10 mouse cellular contexts compared by ENCODE assay signal in the genomic region with DNA sequence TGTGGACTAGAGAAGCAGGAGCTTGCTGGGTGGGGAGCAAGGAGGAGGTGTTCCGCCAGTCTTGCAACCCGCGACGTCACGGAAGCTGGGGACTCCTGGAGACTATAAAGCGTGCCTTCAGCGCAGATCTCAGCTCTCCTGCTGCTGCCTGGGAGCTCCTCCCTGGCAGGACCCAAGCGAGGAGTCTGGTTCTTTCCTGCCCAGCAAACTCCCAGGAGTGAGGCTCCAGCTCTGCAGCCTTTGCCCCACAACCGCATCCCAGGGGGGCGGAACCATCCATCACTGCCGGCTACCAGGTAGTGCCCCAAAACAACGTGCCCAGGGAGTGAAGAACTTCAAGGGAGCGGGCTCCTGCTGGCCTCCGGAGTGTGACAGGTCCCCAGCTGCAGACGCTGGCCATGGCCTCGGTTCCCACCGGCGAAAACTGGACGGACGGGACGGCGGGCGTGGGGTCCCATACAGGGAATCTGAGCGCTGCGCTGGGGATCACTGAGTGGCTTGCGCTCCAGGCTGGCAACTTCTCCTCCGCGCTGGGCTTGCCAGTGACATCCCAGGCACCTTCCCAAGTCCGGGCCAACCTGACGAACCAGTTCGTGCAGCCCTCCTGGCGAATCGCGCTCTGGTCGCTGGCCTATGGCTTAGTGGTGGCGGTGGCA. TPM values are rescaled to one million over a fixed set of nuclear protein-coding genes. Genes with fewer than 3 reads are reported as not detected.
DNase-seq lines count a peak whose midpoint lies in the region; ATAC-seq and TF ChIP-seq lines count a peak whose summit lies in the region.
"Had no signal": no experiment of that assay in that cellular context is flagged by ENCODE, and none has a peak within 500 bp of the region (broad histone marks: within the 10 kb centered on the region; RNA-seq: fewer than 3 reads in every experiment).

A gene (plus strand): TSS at position 133 of the 656 bp plus-strand sequence.

- H3K4me1 ChIP-seq in kidney, embryonic 16.5 days (ENCODE audit: insufficient read depth, low read length) = no peaks in the 10 kb centered on the region
- 0 out of 2 replicates have a peak, but pooled peaks cover 5% of the 10 kb centered on the region for H3K4me1 ChIP-seq in embryonic facial prominence, embryonic 14.5 days (ENCODE audit: control insufficient read depth, insufficient read depth, low read length)
- peaks cover 4% of the 10 kb centered on the region; the same call in 1 of the 2 replicates for H3K4me1 ChIP-seq in intestine, postnatal 0 days (replicated peaks; ENCODE audit: control insufficient read depth, insufficient read depth, low read length)
- peaks cover 7% of the 10 kb centered on the region for H3K4me1 ChIP-seq in midbrain, embryonic 15.5 days

- H3K9ac ChIP-seq in kidney, embryonic 16.5 days (replicated peaks; ENCODE audit: low read length) = peak within 1 kb of the TSS; percentile 46; the same call in 1 of the 2 replicates
- H3K9ac ChIP-seq in embryonic facial prominence, embryonic 14.5 days (ENCODE audit: low read depth, low read length) = peak within 1 kb of the TSS; percentile 53
- no peak within 1 kb of the TSS for H3K9ac ChIP-seq in intestine, postnatal 0 days (ENCODE audit: low read depth, low read length)
- H3K9ac ChIP-seq in midbrain, embryonic 15.5 days = peak within 1 kb of the TSS; percentile 49

- WGBS in kidney, embryonic 16.5 days = 1% methylated on average over 36 of the region's 36 CpGs
- 0% methylated on average over 22 of the region's 36 CpGs for WGBS in embryonic facial prominence, embryonic 14.5 days
- WGBS in intestine, postnatal 0 days = 2% methylated on average over 36 of the region's 36 CpGs
- WGBS in midbrain, embryonic 15.5 days = 2% methylated on average over 36 of the region's 36 CpGs

- TF ChIP-seq CTCF in intestine, postnatal 0 days (IDR thresholded peaks at IDR 0.05; ENCODE audit: low read depth) = no peak

- no peak for DNase-seq in kidney, adult 11 months
- peak; percentile 53 for DNase-seq in ZHBTc4 (ENCODE audit: low read depth, low spot score)
- DNase-seq in embryonic facial prominence, embryonic 14.5 days (ENCODE audit: low spot score) = peak; percentile 48
- DNase-seq in B cell, adult 2 months = no peak

- no peaks in the 10 kb centered on the region for H3K9me3 ChIP-seq in kidney, embryonic 16.5 days (ENCODE audit: low read length)
- H3K9me3 ChIP-seq in embryonic facial prominence, embryonic 14.5 days (ENCODE audit: control insufficient read depth, low read length) = no peaks in the 10 kb centered on the region
- no peaks in the 10 kb centered on the region for H3K9me3 ChIP-seq in intestine, postnatal 0 days (ENCODE audit: control insufficient read depth)
- no peaks in the 10 kb centered on the region for H3K9me3 ChIP-seq in midbrain, embryonic 15.5 days

- peak; percentile 80 for ATAC-seq in kidney, embryonic 16.5 days (ENCODE audit: low FRiP score, low TSS enrichment)
- ATAC-seq in embryonic facial prominence, embryonic 14.5 days (ENCODE audit: low read depth) = peak; percentile 68
- 0 out of 2 replicates have a peak, but pooled peaks have one; percentile 13 for ATAC-seq in intestine, postnatal 0 days
- peak; percentile 79 for ATAC-seq in midbrain, embryonic 15.5 days (replicated peaks)
- no peak for ATAC-seq in erythroblast, adult 5-6 weeks (replicated peaks; ENCODE audit: low FRiP score, poor library complexity, severe bottlenecking)

- no peak within 1 kb of the TSS for H3K27ac ChIP-seq in kidney, embryonic 16.5 days (ENCODE audit: low read length)
- H3K27ac ChIP-seq in embryonic facial prominence, embryonic 14.5 days (replicated peaks; ENCODE audit: low read depth, low read length) = no peak within 1 kb of the TSS
- no peak within 1 kb of the TSS for H3K27ac ChIP-seq in intestine, postnatal 0 days (ENCODE audit: low read depth, low read length)
- no peak within 1 kb of the TSS for H3K27ac ChIP-seq in midbrain, embryonic 15.5 days
- H3K27ac ChIP-seq: macrophage had no signal

- peak within 1 kb of the TSS; percentile 51 for H3K4me3 ChIP-seq in kidney, embryonic 16.5 days (ENCODE audit: low read length)
- H3K4me3 ChIP-seq in embryonic facial prominence, embryonic 14.5 days (ENCODE audit: low read depth, low read length) = peak within 1 kb of the TSS; percentile 45
- H3K4me3 ChIP-seq in intestine, postnatal 0 days (ENCODE audit: low read depth, low read length) = peak within 1 kb of the TSS; percentile 34
- H3K4me3 ChIP-seq in midbrain, embryonic 15.5 days = peak within 1 kb of the TSS; percentile 52

- H3K4me2 ChIP-seq in kidney, embryonic 16.5 days (replicated peaks; ENCODE audit: low read depth, low read length) = peak within 1 kb of the TSS; percentile 86
- H3K4me2 ChIP-seq in embryonic facial prominence, embryonic 14.5 days (ENCODE audit: low read depth, low read length) = peak within 1 kb of the TSS; percentile 93
- H3K4me2 ChIP-seq in intestine, postnatal 0 days (replicated peaks; ENCODE audit: low read depth) = peak within 1 kb of the TSS; percentile 63
- peak within 1 kb of the TSS; percentile 96 for H3K4me2 ChIP-seq in midbrain, embryonic 15.5 days

- 0 out of 2 replicates have a peak, but pooled peaks cover 3% of the 10 kb centered on the region for H3K27me3 ChIP-seq in kidney, embryonic 16.5 days (ENCODE audit: insufficient read depth, low read length)
- H3K27me3 ChIP-seq in embryonic facial prominence, embryonic 14.5 days (replicated peaks; ENCODE audit: control insufficient read depth, insufficient read depth, low read length) = peaks cover 13% of the 10 kb centered on the region
- peaks cover 14% of the 10 kb centered on the region; the same call in 1 of the 2 replicates for H3K27me3 ChIP-seq in intestine, postnatal 0 days (replicated peaks; ENCODE audit: control insufficient read depth, insufficient read depth, low read length)
- no peaks in the 10 kb centered on the region for H3K27me3 ChIP-seq in midbrain, embryonic 15.5 days (replicated peaks)

- H3K36me3 ChIP-seq in kidney, embryonic 16.5 days (ENCODE audit: insufficient read depth, low read length) = no peaks in the 10 kb centered on the region
- no peaks in the 10 kb centered on the region for H3K36me3 ChIP-seq in embryonic facial prominence, embryonic 14.5 days (ENCODE audit: control insufficient read depth, insufficient read depth, low read length)
- no peaks in the 10 kb centered on the region for H3K36me3 ChIP-seq in intestine, postnatal 0 days (ENCODE audit: control insufficient read depth, insufficient read depth)
- no peaks in the 10 kb centered on the region for H3K36me3 ChIP-seq in midbrain, embryonic 15.5 days (replicated peaks)

RNA-seq across cellular contexts. Expression of the gene that starts here (rescaled TPM):
- 1.5 and 2.3 TPM in 2 replicates for polyA plus RNA-seq in kidney, embryonic 16.5 days (2015; fragmentation: Nextera tagmentation; extraction: Ambion mirVana)
- 0.29 and 0.35 TPM in 2 replicates for polyA plus RNA-seq in embryonic facial prominence, embryonic 14.5 days (2014; fragmentation: Nextera tagmentation; extraction: Ambion mirVana)
- polyA plus RNA-seq in intestine, postnatal 0 days (2015; fragmentation: Nextera tagmentation; extraction: Ambion mirVana) = 0.05 and 0.10 TPM in 2 replicates
- 4.3 and 4.6 TPM in 2 replicates for polyA plus RNA-seq in midbrain, embryonic 15.5 days (2015; fragmentation: Nextera tagmentation; extraction: Ambion mirVana)
- total RNA-seq in erythroblast, adult 5-6 weeks (2015; ENCODE audit: low replicate concordance) = not detected in 2 replicates
- not detected in 2 replicates for total RNA-seq in erythroblast, adult 5-6 weeks (2017; ENCODE audit: low replicate concordance)
- total RNA-seq: adrenal gland, postnatal 36 days had no signal
- polyA plus RNA-seq: macrophage had no signal

Comparison
In these comparisons a context has a peak if more than half of its experiments do, and no peak if none do; other contexts are left out.
1. Peak in DNase-seq, ATAC-seq, H3K4me3 ChIP-seq, H3K9ac ChIP-seq and H3K4me2 ChIP-seq in embryonic facial prominence, embryonic 14.5 days; RNA of the gene not detected or under 1 TPM.
2. Peak in ATAC-seq, H3K4me3 ChIP-seq and H3K4me2 ChIP-seq in intestine, postnatal 0 days; RNA of the gene not detected or under 1 TPM.